Mouse (Mus musculus): ENCODE measurements around the gene Tex50. TPM values are rescaled to one million over a fixed set of nuclear protein-coding genes. Genes with fewer than 3 reads are reported as not detected.

Gene Tex50
- polyA plus RNA-seq, 1 experiment from 2014 or later = 0.20 TPM

GRCm38 (mm10) chr1:161139496-161139895 is 19.6 kb downstream of the Tex50 start:
- H3K9ac ChIP-seq (ENCODE audit: low read length) = no peak overlapping the region
- no peaks in the 10 kb centered on the region for H3K36me3 ChIP-seq (ENCODE audit: control insufficient read depth, insufficient read depth)
- H3K4me1 ChIP-seq (ENCODE audit: control insufficient read depth, insufficient read depth, low read length) = peaks cover 2% of the 10 kb centered on the region; the same call in 1 of the 2 replicates
- 79% methylated on average over 2 of the region's 2 CpGs for WGBS
- no peaks in the 10 kb centered on the region for H3K27me3 ChIP-seq (ENCODE audit: control insufficient read depth, insufficient read depth, low read length)
- H3K4me3 ChIP-seq (ENCODE audit: low read length) = no peak overlapping the region
- H3K9me3 ChIP-seq (replicated peaks; ENCODE audit: control insufficient read depth, low read length) = no peaks in the 10 kb centered on the region
- H3K27ac ChIP-seq (ENCODE audit: low read length) = no peak overlapping the region
- ATAC-seq (replicated peaks; ENCODE audit: extremely low read depth, insufficient read depth, low FRiP score) = no peak
- H3K4me2 ChIP-seq (ENCODE audit: low read depth, low read length) = no peak overlapping the region

GRCm38 (mm10) chr1:161130726-161131664 is 28.1 kb downstream of the Tex50 start, which contains the start of gene Klhl20:
Gene Klhl20, minus strand, starts transcription at chr1:161131511.
- Histone ChIP-seq H3K36me3 (ENCODE audit: control insufficient read depth, insufficient read depth) (peaks cover 3% of the 10 kb centered on the region; the same call in 1 of the 2 replicates), H3K27me3 (ENCODE audit: control insufficient read depth, insufficient read depth, low read length) (no peaks in the 10 kb centered on the region), H3K9ac (ENCODE audit: low read length) (peak within 1 kb of the TSS; percentile 88), H3K9me3 (replicated peaks; ENCODE audit: control insufficient read depth, low read length) (no peaks in the 10 kb centered on the region), H3K4me2 (ENCODE audit: low read depth, low read length) (peak within 1 kb of the TSS; percentile 96), H3K4me3 (ENCODE audit: low read length) (peak within 1 kb of the TSS; percentile 83), H3K4me1 (ENCODE audit: control insufficient read depth, insufficient read depth, low read length) (peaks cover 9% of the 10 kb centered on the region), H3K27ac (ENCODE audit: low read length) (peak within 1 kb of the TSS; percentile 94)
- under 1% methylated on average over 41 of the region's 41 CpGs for WGBS
- peak; percentile 93 for ATAC-seq (replicated peaks; ENCODE audit: extremely low read depth, insufficient read depth, low FRiP score)

DNA sequence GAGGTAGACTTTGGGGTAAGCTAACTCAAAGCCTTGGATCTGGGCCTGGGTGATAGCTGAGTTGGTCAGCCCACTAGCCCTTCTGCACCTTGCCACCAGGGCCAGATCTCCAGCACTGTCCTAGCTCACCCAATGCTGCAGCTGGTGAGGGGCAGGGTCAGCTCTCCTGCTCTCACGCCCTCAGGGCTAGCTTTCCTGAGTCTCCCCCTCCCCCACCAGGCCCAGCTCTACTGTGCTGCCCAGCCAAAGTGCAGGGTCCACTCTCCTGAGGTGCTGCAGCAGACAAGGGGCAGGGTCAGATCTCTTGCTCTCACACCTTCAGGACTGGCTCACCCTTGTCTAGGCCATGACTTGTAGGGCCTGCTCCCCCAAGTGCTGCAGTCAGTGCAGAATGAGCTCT is 32.7 kb downstream of the Tex50 start:
- Histone ChIP-seq H3K27ac (ENCODE audit: low read length) (no peak overlapping the region), H3K4me2 (ENCODE audit: low read depth, low read length) (no peak overlapping the region), H3K4me1 (ENCODE audit: control insufficient read depth, insufficient read depth, low read length) (peaks cover 9% of the 10 kb centered on the region), H3K4me3 (ENCODE audit: low read length) (no peak overlapping the region), H3K36me3 (ENCODE audit: control insufficient read depth, insufficient read depth) (peaks cover 3% of the 10 kb centered on the region; the same call in 1 of the 2 replicates), H3K27me3 (ENCODE audit: control insufficient read depth, insufficient read depth, low read length) (no peaks in the 10 kb centered on the region), H3K9ac (ENCODE audit: low read length) (no peak overlapping the region), H3K9me3 (replicated peaks; ENCODE audit: control insufficient read depth, low read length) (no peaks in the 10 kb centered on the region)
- 67% methylated on average over 1 of the region's 1 CpGs for WGBS
- no peak for ATAC-seq (replicated peaks; ENCODE audit: extremely low read depth, insufficient read depth, low FRiP score)

GRCm38 (mm10) chr1:161122661-161123418 is 36.3 kb downstream of the Tex50 start:
- no peak for ATAC-seq (replicated peaks; ENCODE audit: extremely low read depth, insufficient read depth, low FRiP score)
- 90% methylated on average over 10 of the region's 10 CpGs for WGBS
- H3K9ac ChIP-seq (ENCODE audit: low read length) = no peak overlapping the region
- no peaks in the 10 kb centered on the region for H3K9me3 ChIP-seq (replicated peaks; ENCODE audit: control insufficient read depth, low read length)
- H3K36me3 ChIP-seq (ENCODE audit: control insufficient read depth, insufficient read depth) = peaks cover 1% of the 10 kb centered on the region; the same call in 1 of the 2 replicates
- no peak overlapping the region for H3K27ac ChIP-seq (ENCODE audit: low read length)
- H3K4me1 ChIP-seq (ENCODE audit: control insufficient read depth, insufficient read depth, low read length) = no peaks in the 10 kb centered on the region
- no peak overlapping the region for H3K4me2 ChIP-seq (ENCODE audit: low read depth, low read length)
- H3K4me3 ChIP-seq (ENCODE audit: low read length) = no peak overlapping the region
- no peaks in the 10 kb centered on the region for H3K27me3 ChIP-seq (ENCODE audit: control insufficient read depth, insufficient read depth, low read length)

- Histone ChIP-seq H3K9ac (ENCODE audit: low read length) (no peak overlapping the region), H3K9me3 (replicated peaks; ENCODE audit: control insufficient read depth, low read length) (no peaks in the 10 kb centered on the region), H3K27me3 (ENCODE audit: control insufficient read depth, insufficient read depth, low read length) (no peaks in the 10 kb centered on the region), H3K4me3 (ENCODE audit: low read length) (no peak overlapping the region), H3K27ac (ENCODE audit: low read length) (no peak overlapping the region), H3K4me2 (ENCODE audit: low read depth, low read length) (no peak overlapping the region), H3K4me1 (ENCODE audit: control insufficient read depth, insufficient read depth, low read length) (peaks cover 4% of the 10 kb centered on the region; the same call in 1 of the 2 replicates), H3K36me3 (ENCODE audit: control insufficient read depth, insufficient read depth) (no peaks in the 10 kb centered on the region)
- ATAC-seq (replicated peaks; ENCODE audit: extremely low read depth, insufficient read depth, low FRiP score) = no peak
Observed at GRCm38 (mm10) chr1:161114591-161114990, 44.5 kb downstream of the Tex50 start.

DNA sequence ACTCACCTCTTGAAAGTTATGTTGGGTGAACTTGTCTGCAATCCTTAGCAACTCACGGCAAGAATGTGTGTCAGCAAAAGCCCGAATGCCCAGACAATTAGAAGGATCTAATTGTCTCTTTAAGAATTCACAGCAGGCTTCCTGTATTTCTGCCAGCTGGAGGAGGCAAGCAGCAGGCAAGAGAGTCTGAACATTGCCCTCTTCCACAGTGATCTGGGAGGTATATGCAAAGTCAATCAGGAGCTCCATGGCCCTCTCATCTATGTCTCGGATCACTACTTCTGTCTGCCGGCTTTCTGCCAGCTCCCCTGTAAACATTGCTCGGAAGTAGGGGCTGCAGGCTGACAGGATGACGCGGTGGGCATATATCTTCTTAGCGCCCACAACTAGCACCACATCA is 49.9 kb downstream of the Tex50 start:
- Histone ChIP-seq H3K4me2 (ENCODE audit: low read depth, low read length) (no peak overlapping the region), H3K27ac (ENCODE audit: low read length) (no peak overlapping the region), H3K27me3 (ENCODE audit: control insufficient read depth, insufficient read depth, low read length) (no peaks in the 10 kb centered on the region), H3K4me3 (ENCODE audit: low read length) (no peak overlapping the region), H3K4me1 (ENCODE audit: control insufficient read depth, insufficient read depth, low read length) (no peaks in the 10 kb centered on the region), H3K9ac (ENCODE audit: low read length) (no peak overlapping the region), H3K36me3 (ENCODE audit: control insufficient read depth, insufficient read depth) (peaks cover 13% of the 10 kb centered on the region; the same call in 1 of the 2 replicates), H3K9me3 (replicated peaks; ENCODE audit: control insufficient read depth, low read length) (no peaks in the 10 kb centered on the region)
- ATAC-seq (replicated peaks; ENCODE audit: extremely low read depth, insufficient read depth, low FRiP score) = no peak
- WGBS = 86% methylated on average over 8 of the region's 8 CpGs

Other genes with a start within 250 kb of the Tex50 start
- gene Serpinc1, start 180.7 kb downstream of the Tex50 start, polyA plus RNA-seq (2015; fragmentation: Nextera tagmentation; extraction: Ambion mirVana) = 2.0 and 2.2 TPM in 2 replicates
- 6.5 and 7.9 TPM in 2 replicates for gene Zbtb37, start 124.5 kb downstream of the Tex50 start, polyA plus RNA-seq (2015; fragmentation: Nextera tagmentation; extraction: Ambion mirVana)
- 29.3 and 30.9 TPM in 2 replicates for gene Dars2, start 88.7 kb downstream of the Tex50 start, polyA plus RNA-seq (2015; fragmentation: Nextera tagmentation; extraction: Ambion mirVana)
- gene Cenpl, start 88.6 kb downstream of the Tex50 start, polyA plus RNA-seq (2015; fragmentation: Nextera tagmentation; extraction: Ambion mirVana) = 21.0 and 22.9 TPM in 2 replicates
- gene Klhl20, start 27.8 kb downstream of the Tex50 start, polyA plus RNA-seq (2015; fragmentation: Nextera tagmentation; extraction: Ambion mirVana) = 11.4 and 13.4 TPM in 2 replicates
- gene Ankrd45, start 16.6 kb downstream of the Tex50 start, polyA plus RNA-seq (2015; fragmentation: Nextera tagmentation; extraction: Ambion mirVana) = 3.8 and 4.6 TPM in 2 replicates
- 319 and 331 TPM in 2 replicates for gene Prdx6, start 91.9 kb upstream of the Tex50 start, polyA plus RNA-seq (2015; fragmentation: Nextera tagmentation; extraction: Ambion mirVana)
- 0.12 TPM in 1 of 2 replicates, not detected in the other for gene Tnfsf4, start 236.1 kb upstream of the Tex50 start, polyA plus RNA-seq (2015; fragmentation: Nextera tagmentation; extraction: Ambion mirVana)

Data from heart, embryonic 16.5 days (tissue).